Mouse (Mus musculus) cerebellum, postnatal 36 days (tissue): Measurements from ENCODE around the gene Arhgef10l.

Experiments
- DNase-seq, 2 experiments: peaks; one replicate each; pipeline ENCODE4 v3.0.0; 2021 to 2022; ENCODE audit warnings: mixed read lengths in 2 of 2

The Arhgef10l gene

DNA sequence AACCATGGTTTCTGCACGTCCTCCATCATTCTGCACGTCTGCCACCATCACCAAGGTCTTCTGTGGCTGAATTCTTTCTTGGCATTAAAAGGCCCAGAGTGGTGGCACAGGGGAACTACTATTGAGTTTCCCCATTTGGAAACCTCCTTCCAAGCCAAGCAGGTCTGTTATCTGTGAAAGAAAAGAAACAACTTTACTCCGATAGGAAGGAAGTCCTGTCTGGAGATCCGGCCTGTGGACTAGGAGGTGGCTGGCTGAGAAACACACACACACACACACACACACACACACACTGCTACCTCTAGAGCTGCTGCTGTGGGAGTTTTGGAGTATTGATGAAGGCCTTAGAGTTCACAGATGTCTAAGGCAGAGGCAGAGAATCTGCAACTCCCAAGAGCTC is 27.7 kb upstream of the Arhgef10l start:
- no peak for DNase-seq

DNA sequence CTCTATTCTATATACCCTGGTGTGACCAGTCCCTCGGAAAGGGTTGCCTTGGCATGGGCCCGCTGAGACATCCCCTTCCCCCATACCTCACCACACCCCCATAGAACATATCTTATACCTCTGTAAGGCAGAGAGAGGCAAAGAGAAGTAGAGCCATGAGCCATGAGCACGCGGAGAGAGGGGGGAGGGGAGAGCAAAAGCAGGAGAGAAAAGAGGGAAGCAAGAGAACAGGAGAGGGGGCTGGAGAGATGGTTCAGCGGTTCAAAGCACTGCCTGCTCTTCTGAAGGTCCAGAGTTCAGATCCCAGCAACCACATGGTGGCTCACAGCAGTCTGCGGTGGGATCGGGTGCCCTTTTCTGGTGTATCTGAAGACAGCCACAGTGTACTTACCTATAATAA is 25.7 kb upstream of the Arhgef10l start:
- no peak for DNase-seq

DNA sequence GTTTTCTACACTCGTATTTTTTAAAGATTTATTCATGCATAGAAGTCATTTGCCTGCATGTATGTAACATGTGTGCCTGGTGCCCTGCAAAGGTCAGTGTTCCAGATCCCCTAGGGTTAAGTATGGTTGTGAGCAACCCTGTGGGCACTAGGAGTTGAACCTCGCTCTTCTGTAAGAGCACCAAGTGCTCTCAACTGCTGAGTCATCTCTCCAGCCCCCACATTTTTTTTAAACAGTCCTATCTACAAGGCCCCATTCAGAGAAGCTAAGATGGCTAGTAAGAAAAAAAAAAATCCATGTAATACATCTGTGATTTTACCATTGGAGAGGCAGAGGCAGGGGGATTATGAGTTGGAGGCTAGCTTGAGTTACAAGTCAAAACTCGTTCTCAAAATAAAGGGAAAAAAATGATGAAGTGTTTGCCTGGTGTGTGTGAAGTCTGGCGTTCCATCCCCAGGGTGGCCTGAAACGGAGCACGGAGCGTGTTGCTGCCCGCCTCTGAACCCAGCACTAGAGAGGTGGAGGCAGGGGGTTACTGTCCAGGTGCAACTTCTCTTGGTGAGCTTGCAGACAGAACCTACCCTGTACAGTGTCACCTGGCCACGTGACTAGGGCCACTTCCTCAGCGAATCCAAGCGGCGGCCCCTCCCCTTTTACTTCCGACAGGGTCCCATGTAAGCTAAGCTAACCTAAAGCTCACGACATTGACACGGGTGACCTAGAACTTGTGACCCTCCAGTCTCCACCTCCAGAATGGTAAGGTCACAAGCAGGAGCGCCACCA is 24.3 kb upstream of the Arhgef10l start:
- no peak for DNase-seq

DNA sequence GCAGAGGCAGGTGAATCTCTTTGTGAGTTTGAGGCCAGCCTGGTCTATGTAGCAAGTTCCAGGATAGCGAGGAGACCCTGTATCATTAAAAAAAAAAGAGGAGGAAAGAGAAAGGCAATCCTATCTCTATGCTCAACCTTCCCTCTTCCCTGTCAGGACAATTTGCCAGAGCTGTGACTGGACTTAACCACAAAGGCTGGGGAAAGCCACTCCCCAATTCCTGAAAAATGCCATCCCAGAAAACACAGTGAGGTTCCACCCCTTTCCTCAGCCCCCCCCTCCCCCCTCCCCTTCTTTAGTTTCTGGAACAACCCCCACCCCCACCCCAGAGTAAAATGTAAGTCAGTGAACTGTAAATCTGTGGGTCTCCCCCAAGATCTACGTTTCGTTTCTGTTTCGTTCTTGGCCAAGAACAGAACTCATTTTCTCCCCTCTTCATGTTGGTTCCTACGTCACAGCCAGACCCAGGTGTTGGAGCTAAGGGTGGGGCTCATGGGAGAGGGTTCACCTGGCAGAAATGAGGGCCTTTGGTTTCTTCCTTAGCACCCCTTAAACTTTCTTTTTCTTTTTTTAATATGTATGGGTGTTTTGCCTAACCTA is 23.1 kb upstream of the Arhgef10l start:
- no peak for DNase-seq

DNA sequence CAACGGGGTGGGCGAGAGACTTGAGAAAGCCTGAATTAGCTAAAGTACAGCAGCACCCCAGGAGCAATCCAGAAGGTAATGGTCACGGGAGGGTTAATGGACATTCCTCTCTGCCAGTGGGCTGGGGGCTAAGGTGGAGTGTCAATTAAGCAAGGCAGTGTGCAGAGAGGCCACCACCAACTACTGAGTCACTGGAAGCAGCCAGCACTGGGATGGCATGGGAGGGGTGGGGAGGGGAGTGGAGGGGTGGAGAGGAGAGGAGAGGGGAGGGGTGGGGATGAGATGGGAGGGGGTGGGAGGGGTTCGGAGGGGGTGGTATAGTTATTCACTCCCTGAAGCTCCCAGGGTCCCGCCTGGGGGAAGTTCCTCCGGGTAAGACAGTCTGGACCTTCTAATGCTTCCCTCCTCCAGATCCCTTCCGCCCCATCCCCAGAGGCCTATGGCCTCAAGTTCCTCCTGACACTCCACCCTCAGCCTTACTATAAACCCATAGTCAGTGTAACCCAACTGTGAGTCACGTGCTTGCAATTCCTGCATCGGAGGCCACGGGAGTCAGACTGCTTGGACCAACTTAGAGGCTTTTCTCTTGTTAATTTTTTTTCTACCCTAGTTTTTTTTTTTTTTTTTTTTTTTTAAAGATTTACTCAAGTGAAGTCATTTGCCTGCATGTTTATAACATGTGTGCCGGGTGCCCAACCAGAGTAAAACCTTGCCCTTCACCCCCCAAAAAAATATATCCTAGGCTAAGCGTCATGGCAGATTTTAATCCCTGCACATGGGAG is 22.4 kb upstream of the Arhgef10l start:
- no peak for DNase-seq

DNA sequence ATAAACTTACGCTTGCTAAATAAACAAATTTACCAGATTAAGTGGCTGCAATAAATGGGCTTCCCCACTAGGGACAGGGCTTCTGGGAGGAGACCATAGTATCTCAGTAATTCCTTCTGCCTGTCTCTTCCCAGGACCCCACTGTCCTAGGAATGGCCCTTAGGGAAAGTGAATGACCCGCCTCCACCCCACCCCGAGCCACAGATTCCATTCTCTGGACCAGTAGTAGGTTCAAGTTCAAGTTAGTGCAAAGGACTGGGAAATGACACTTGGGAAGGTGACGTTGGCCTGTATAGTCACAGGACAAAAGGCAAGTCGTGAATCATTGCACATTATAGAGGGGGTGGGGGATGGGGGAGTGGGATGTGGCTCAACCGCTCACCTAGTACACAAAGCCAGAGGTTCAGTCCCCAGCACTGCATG is 19.1 kb upstream of the Arhgef10l start:
- no peak for DNase-seq

DNA sequence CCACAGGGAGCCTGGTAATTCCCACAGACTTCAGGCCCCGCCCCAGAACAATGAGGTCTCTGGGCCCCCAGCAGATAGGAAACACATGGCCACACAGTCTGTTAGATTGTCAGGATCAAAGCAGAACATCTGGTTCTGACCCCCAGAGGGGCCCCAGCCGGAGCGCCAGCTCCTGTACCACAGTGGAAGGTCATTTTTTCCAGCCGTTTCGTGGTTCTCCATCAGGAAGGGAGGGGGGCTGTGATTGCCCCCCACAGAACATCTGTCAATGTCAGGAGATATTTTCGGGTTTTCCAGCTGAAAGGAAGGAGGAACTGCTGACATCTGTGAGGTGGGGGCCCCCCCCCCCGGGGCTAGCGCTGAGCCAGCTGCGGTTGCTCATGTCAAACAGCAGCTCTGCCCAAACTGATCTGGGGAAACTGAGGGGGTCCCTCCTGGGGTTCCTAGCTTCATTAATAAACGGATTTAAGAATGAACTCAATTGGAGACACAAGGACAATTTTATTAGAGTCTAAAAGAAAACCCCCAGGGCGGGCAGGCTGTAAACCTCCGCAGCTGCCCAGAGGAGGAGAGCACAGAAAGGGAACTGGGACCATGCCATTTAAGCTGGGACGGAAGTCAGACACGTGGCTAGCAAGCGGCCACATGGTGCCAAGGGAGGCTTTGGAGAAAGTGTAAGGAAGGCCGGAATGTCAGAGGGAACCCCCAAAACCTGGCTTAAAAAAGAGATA is 18.5 kb upstream of the Arhgef10l start:
- no peak for DNase-seq

DNA sequence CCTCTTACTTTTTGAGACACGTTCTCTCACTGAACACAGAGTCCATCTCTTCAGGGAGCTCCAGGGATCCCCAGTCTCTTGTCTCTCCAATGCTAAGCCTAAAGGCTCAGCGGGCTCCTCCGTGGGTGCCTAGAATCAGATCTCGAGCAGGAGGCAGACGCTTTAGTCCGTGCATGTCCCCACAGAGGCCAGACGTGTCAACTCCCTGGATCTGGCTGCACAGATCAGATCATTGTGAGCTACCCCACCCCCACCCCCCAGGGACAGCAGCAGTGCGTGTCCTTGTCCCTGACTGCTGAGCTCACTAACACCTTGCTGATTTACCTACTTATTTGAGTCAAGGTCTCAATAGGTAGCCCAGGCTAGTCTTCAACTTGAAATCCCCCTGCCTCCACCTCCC is 17.8 kb upstream of the Arhgef10l start:
- no peak for DNase-seq

DNA sequence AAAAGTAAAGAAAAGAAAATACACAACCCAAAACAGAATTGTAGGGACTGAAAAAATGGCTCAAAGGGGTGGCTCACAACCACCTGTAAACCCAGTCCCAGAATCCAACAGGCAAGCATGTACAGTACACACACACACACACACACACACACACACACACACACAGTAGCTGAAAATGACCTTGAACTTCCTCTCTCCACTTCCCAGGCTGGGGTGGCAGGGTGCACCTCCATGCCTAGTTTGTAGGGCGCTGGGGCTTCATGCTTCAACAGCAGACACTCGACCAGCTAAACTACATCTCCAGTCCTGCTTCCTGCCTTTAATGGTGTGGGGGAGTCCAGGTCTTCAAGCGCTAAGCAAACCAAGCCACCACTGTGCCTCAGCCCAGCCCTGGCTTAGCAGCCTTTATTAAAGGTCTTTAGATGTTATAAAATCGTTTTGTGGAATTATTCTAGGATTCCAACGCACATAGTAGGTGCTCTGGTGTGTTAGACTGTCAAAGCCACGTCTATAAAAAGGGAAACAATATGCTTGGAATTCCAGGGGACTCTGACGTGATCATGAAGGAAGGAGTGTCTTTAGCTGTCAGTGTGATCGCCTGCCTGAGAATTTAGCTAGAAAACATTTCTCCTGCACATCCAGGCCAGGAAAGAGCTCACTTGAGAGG is 15.1 kb upstream of the Arhgef10l start:
- no peak for DNase-seq

DNA sequence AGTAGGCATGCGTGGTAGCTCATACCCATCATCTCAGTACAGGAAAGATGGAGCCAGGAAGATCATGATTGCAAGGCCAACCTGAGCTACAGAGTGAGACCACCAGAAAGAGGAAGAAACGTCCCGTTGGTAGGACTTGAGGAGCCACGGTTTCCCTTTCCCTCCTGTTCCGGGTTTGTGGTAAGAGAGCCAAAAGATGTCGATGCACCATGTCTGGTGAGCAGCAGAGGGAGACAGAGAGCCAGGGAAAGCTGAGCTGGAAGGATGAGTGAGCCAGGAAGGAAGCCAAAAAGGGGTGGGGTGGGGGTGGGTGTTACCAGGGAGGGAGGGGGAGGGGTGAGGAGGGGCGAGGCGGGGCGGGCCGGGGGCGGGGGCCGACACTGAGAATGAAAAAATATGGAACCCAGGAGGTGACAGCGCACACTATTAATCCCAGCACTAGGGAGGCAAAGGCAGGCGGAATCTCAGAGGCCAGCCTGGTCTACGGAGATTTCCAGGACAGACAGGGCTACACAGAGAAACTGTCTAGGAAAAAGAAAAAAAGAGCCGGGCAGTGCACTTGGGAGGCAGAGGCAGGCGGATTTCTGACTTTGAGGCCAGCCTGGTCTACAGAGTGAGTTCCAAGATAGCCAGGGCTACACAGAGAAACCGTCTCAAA is 14.0 kb upstream of the Arhgef10l start:
- peak; percentile 80 to 87 for DNase-seq

DNA sequence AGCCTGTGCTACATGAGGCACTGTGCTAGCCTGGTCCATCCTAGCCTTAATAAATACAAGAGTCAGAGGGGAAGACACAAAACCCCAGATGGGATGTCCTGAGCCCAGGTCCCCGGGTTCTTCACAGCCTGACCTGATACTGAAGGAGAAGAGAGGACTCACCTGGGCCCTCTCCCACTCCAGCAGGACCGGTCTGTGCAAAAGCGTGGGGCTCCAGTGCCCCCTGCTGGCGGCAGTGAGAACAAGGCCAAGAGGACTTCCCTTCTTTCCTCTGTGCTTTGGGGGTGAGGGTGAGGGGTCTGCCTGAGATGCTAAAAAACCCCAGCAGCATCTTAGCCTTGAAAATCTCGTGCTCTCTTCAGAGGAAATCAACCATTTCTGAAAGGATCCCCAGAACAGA is 13.2 kb upstream of the Arhgef10l start:
- peak; percentile 59 to 64 for DNase-seq

DNA sequence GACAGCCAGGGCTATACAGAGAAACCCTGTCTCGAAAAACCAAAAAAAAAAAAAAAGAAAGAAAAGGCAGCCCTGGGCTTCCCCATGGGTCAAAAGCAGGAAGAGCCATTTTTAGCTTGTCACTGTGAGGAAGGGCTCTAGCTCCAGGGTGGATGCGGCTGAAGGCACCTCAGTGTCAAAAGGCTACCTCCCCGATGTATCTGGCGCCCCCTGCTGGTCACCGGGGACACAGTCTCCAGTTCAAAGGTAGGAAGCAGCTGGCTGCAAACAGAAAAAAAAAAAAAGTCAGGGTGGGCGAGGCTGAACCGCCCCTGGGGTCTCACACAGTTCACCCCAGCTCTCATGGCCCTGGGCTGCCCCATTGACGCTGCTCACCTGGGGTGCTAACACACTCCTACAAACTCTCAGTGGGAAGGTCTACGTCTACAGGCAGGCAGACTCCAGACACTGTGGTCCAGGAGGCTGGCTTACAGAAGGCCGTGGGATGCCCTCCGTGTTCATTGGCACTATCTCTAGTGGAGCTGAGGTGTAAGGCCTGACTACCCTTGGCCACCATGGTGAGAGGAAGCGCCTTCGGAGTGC is 8.6 kb upstream of the Arhgef10l start:
- DNase-seq, result peak; percentile 80 to 88

DNA sequence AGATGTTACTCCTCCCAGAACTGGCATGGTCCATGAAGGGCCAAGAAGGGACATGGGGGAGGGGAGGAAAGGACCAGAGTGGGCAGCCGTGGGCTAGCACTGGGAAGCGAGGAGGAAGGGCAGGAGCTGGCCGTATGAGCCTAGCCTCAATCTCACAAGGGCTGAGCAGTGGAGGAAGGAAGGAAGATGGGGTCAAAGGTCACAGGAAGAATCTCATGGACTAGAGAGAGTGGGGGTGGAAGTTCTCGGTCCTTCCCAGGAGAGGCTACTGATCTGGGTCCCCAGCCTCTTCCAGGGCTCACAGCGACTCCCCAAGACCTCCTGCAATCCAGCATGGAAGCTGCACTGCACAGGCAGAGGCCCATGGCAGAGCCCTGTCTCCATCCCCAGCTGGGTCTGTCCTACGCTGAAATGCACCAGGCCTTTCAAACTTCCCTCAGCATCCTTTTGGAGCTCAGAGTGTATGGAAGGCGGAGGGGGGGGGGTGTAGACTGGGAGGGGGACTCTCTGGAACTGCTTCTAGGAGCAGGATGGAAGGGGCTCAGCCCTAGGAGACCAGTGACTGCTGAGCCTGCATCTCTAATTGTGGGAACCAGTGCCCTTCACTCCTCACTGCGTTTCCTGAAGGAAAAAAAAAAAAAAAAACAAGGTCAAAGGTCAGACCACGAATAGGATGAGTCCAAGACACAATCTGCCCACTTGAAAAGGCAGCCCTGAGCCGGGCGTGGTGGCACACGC is 7.9 kb upstream of the Arhgef10l start:
- no peak for DNase-seq

DNA sequence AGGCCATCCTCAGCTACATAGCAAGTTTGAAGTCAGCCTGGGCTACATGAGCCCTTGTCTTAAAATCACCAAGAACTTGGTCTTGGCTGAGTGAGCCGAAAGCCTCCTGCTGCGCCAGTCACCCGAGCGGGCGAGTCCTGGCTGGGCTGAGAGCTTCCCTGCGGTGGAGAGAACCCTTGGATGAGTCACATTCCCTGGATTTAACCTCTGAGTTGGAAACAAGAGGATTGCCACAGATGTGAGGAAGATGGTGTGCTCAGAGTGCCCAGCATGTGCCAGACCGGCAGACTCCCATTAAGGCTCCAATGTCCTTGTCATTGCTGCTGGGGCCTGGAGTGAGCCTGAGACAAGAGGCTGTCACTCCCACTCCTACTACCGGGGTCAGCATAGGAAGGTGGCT is 2.0 kb upstream of the Arhgef10l start:
- no peak for DNase-seq

DNA sequence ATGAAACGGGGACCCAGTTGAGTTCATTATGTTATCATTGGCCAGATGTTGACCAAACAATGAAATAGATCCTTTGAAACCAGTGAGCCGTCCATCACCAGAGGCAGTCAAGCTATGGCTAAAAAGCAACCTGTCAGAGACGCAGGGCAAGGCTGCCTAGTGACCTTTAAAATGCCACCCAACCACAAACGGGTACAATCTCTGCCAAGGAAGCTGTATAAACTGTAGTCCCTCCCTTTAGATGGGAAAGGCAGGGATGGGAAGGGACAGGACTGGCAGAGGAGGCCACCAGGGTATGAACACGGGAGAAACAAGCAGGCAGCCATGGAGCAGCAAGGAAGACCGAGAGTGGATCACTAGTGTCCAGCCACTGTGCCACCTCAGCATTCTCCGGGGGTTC is 759 bp downstream of the Arhgef10l start:
- no peak for DNase-seq

DNA sequence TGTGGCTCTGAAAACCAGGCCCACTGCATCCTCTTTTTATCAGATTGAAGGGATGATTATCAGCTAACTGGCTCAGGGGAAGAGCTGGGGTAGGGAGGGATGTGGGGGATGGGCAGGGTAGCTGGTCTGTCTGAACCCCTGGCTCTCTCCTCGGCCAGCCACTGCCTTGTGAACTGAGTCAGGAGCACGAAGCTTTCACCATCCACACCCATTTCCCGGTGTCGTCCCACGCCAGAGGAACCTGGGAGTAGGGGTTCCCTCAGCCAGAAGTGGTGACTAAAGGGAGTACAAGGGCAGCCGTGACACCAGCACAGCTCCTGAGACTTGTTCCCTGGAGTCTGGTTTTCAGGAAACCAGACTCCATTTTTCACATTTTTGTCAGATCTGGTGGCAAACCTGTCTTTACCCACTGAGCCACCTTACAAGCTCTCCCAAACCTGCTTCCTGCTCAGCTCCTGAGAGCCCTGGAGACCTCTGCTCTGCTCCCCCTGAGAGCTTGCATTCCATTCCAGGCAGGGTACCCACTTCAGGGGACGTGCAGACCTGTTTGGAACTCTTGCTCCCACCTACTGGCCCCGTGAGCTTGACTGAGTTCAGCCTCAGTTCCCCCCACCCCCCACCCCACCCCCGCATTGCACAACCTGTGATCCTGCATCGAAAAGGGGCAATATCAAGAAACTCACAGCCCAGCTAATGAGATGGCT is 2.8 kb downstream of the Arhgef10l start:
- no peak for DNase-seq

DNA sequence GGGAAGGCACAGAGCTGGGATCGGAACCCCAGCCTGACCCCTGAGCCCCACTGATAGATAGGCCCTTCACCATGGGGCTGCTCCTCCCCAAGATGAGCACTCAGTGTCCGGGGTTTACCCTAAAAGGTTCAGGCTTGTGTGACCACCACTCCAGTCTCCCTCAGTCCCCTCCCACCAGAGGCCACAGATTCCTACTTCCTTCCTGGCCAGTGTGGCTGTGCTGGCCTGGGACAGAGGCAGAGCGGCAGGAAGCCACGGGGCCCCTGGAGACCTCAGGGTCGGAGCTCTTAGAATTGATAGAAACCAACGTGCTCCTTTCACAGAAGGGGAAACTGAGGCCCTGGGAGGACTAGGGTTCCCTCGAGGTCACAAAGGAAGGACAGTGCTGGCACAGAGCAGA is 3.4 kb downstream of the Arhgef10l start:
- no peak for DNase-seq

DNA sequence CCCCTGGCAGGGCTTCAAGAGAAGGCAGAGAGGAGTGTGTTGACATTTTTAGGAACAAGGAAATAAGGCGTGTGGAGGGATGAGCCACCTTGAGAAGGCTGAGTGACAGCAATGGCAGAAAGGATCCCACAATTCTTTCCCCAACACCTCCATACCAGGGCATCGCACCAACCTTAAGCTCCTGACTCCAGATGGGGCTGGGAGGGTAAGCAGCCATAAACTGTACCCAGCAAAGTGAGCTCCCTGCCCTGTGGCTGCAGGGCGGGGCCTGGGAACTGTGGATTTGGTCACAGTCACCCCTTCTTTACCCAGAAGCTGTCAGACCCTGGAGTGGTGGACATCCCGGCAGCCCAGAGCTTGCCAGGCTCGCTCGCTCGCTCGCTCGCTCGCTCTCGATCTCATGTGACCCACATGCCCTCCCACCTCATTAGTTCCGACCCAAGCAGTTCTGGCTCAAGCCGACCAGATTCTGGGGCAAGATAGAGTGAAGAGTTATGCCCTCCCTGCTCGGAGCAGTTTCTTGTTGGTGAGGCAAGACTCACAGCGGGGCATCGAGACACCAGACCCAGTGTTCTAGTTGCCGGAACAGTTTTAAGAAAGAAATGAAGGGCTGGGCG is 4.3 kb downstream of the Arhgef10l start:
- DNase-seq, result no peak

DNA sequence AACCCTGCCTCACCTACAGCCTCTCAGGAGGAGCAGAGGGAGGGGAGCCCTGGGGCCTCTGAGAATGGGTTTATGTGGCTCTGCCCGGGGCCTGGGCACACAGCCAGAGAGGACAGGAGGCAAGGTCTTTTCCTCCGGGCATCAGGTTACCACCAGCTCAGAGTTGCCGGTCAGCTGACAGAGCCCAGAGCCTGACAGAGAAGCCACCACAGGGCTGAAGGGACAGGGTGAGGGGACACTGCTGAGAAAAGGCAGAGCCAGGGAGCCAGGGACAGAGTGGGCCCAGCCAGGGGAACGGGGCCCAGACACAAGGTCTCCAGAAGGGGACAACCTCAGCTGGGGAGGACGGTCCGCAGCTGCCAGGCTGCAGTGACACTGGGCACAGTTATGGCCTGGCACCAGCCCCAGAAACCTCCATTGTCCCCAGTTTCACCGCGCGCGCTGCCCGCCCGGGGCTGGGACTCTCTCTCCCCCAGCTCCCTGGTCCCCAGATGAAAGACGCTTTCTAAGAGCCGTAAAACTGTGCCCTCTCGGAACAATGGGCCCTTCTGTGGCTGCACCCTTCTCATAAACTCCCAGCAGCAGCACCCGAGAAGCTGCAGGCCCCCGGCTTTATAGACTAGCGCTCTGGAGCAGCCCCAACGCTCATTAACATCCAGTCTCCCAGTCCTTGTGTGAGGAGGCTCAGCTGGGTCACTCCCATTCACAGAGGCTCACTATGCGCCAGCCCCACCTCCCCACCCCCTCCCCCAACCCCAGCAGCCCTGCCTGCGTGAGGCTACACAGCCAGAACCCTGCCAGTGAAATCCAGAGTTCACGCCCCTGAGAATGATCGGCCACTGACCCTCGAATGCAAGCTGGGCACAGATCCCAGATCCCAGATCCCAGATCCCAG is 7.9 kb downstream of the Arhgef10l start:
- peak; percentile 45 to 55 for DNase-seq
